Mouse (Mus musculus) right cerebral cortex, postnatal 10 days (tissue): ENCODE results near the gene Olfr25.

Source experiments
- DNase-seq, 2 experiments: peaks; one replicate each; pipeline ENCODE4 v3.0.0; 2021; ENCODE audit warnings: low spot score in 2 of 2

Olfr25 gene

DNA sequence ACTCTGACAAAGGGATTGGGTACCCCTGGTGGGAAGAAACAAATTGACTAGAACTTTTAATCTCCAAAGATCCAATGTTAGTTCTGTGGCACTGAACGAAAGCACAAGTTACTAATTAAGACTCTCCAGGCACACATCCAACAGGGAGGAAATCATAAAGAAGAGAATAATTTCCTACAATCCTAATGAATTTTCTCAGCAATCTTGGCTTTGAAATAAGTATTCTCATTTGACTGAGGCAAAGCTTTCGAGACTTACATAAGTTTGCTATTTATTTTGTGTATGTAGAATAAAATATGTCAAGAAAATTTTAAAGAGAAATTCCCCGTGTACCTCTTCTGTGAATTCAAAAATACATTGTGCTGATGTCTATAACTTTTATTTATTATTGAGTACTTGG lies at the start of gene Olfr25:
Gene Olfr25, plus strand, starts transcription at position 301 of the 400 bp plus-strand sequence.
- no peak for DNase-seq

DNA sequence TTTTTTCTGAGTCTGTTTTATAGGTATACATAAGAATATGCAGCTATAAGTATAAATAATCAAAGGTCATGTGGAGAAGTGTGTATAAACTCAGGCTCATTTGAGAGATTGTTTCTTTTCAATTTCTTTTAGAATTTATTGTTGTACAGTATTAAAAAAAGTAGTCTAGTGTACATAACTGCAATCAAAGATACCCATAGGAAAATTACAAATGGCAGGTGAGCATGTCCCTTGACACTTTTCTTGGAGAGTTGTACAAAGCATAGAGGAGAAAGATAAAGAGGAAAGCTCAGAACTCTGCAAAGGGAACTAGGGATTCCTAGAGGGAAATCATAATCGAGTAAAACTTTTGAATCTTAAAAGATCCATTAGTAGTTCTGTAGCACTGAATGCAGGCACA lies 38.1 kb upstream of the Olfr25 start, which contains the start of gene Olfr896-ps1:
Gene Olfr896-ps1, plus strand, starts transcription at position 301 of the 400 bp plus-strand sequence.
- DNase-seq = no peak

DNA sequence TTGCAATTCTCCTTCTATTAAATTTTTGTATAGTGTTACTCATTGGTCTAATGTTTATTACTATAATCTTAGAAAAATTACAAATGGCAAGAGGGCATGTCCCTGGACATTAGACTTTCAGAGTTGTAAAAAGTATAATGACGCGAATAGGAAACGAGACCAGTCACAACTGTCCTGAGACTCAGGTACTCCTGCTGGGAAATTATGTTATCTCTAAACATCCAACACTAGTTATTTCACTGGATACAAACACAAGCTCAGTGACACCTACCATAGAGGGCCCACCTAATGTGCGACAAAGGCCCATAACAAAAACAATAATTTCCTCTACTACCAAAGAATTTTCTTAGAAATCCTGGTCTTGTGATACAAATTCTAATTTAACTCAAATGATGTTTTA lies 19.3 kb downstream of the Olfr25 start, which contains the start of gene Olfr898:
Gene Olfr898, plus strand, starts transcription at position 301 of the 400 bp plus-strand sequence.
- no peak for DNase-seq

- DNase-seq = no peak
These were observed 37.7 kb downstream of the Olfr25 start, which contains the start of gene Olfr250 for GRCm38 (mm10) chr9:38366596-38366995. Gene Olfr250 (plus strand): TSS chr9:38366896.

DNA sequence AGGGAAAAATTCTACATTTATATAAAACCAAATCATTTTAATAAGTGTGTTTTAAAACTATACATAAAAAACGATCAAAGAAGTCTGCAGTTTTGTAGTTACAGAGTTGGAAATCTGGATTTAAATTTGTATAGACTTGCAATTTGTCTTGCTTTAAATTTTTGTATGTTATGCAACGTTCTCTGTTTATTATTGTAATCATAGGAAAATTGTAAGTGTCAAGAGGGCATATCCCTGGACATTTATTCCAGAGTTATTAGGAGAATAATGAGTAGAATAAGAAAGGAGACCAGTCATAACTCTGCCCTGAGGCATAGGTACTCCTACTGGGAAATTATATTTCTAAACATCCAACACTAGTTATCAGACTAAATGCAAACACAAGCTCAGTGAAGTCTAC lies 47.9 kb downstream of the Olfr25 start, which contains the start of gene Olfr251:
Gene Olfr251, plus strand, starts transcription at position 301 of the 400 bp plus-strand sequence.
- no peak for DNase-seq
